Mouse (Mus musculus) C2C12 (cell line): ENCODE measurements around the gene Wnt11.

ENCODE experiments used
- CEBPB ChIP-seq: IDR thresholded peaks from one replicate; pipeline ENCODE4 v1.6.1; 2011; ENCODE audit warnings: low read depth, mild to moderate bottlenecking, control low read depth, moderate library complexity
- CTCF ChIP-seq: IDR thresholded peaks from one replicate; pipeline ENCODE4 v1.5.1; 2011; ENCODE audit not compliant: control insufficient read depth, insufficient read depth, insufficient read length
- FOSL1 ChIP-seq: IDR thresholded peaks from one replicate; pipeline ENCODE4 v1.8.0; 2011; ENCODE audit warnings: mild to moderate bottlenecking, low read length; ENCODE audit not compliant: poor library complexity, insufficient read depth, severe bottlenecking
- MAX ChIP-seq: IDR thresholded peaks from one replicate; pipeline ENCODE4 v1.6.1; 2011; ENCODE audit warnings: mild to moderate bottlenecking, control low read depth
- MYOD1 ChIP-seq: IDR thresholded peaks from one replicate; pipeline ENCODE4 v1.6.1; 2011; ENCODE audit warnings: low read depth; ENCODE audit not compliant: control insufficient read depth, insufficient read length
- MYOG ChIP-seq: IDR thresholded peaks from one replicate; pipeline ENCODE4 v1.6.1; 2011; ENCODE audit not compliant: control insufficient read depth, insufficient read length; ENCODE audit errors: extremely low read depth

GRCm38 (mm10) chr7:98795637-98796036 lies 39.3 kb upstream of the Wnt11 start:
- TF ChIP-seq CTCF (no peak), MYOG (no peak), MAX (no peak), CEBPB (no peak), FOSL1 (no peak), MYOD1 (no peak)
